Mouse (Mus musculus) cerebellum, adult 2 months (tissue): ENCODE results near the gene Urad. TPM values are rescaled to one million over a fixed set of nuclear protein-coding genes. Genes with fewer than 3 reads are reported as not detected.

Experiments
- DNase-seq, 2 experiments: peaks; one replicate each; pipeline ENCODE4 v3.0.0; 2021
- H3K27ac ChIP-seq: fragments of 200-500 bp; 2 replicates; pipeline ENCODE4 v1.5.1; 2012; ENCODE audit warnings: low read length, control low read depth, inconsistent platforms; ENCODE audit not compliant: insufficient read depth
- H3K27me3 ChIP-seq: fragments of 200-500 bp; 2 replicates; pipeline ENCODE4 v1.6.1; 2012; ENCODE audit warnings: inconsistent platforms, mild to moderate bottlenecking, low read length, moderate library complexity; ENCODE audit not compliant: control insufficient read depth, insufficient read depth
- H3K4me1 ChIP-seq: fragments of 200-500 bp; 2 replicates; pipeline ENCODE4 v1.6.1; 2011; ENCODE audit warnings: low read length; ENCODE audit not compliant: control insufficient read depth, insufficient read depth
- H3K4me3 ChIP-seq: fragments of 200-500 bp; replicated peaks from 2 replicates; pipeline ENCODE3; 2011; ENCODE audit warnings: mild to moderate bottlenecking, low read depth, low read length, control low read depth; ENCODE audit not compliant: insufficient read depth
- CTCF ChIP-seq: fragments of 200-500 bp; IDR thresholded peaks from 2 replicates; pipeline ENCODE4 v1.5.1; 2011; ENCODE audit warnings: low read depth, mild to moderate bottlenecking, control low read depth, low read length, moderate library complexity, borderline replicate concordance; ENCODE audit not compliant: insufficient read depth
- POLR2A ChIP-seq: fragments of 200-500 bp; IDR thresholded peaks from 2 replicates; pipeline ENCODE4 v1.6.1; 2011; ENCODE audit warnings: low read length, control low read depth, borderline replicate concordance; ENCODE audit not compliant: insufficient read depth
- WGBS: fragments of 180-500 bp; shearing (Covaris S2); methylation state at CpG from one replicate; pipeline ENCODE4 v1.1.7; 2018; 5-methylcytosine and 5-hydroxymethylcytosine counted together
- polyA plus RNA-seq: library from polyadenylated mRNA; depleted of rRNA; stranded (reverse); fragments of >200 nt; gene quantifications from 2 replicates; pipeline ENCODE4 v1.2.3, GENCODE M21; 2012; rRNA removed

Gene Urad
- not detected in 2 replicates for polyA plus RNA-seq

GRCm38 (mm10) chr5:147322183-147322582 lies at the start of gene Urad:
Gene Urad, minus strand, starts transcription at chr5:147322440.
- 63% methylated on average over 8 of the region's 8 CpGs for WGBS
- TF ChIP-seq CTCF (no peak), POLR2A (no peak)
- Histone ChIP-seq H3K27me3 (no peaks in the 10 kb centered on the region), H3K27ac (no peak within 1 kb of the TSS), H3K4me3 (no peak within 1 kb of the TSS), H3K4me1 (no peaks in the 10 kb centered on the region)
- no peak for DNase-seq

- TF ChIP-seq CTCF = no peak
- no peak for TF ChIP-seq POLR2A
Observed at GRCm38 (mm10) chr5:147370276-147370675, 48.0 kb upstream of the Urad start.

GRCm38 (mm10) chr5:147368221-147368620 lies 46.0 kb upstream of the Urad start:
- no peak overlapping the region for H3K27ac ChIP-seq
- TF ChIP-seq POLR2A = no peak
- TF ChIP-seq CTCF = no peak
- DNase-seq = no peak
- WGBS = 59% methylated on average over 6 of the region's 6 CpGs
- no peaks in the 10 kb centered on the region for H3K4me1 ChIP-seq
- no peak overlapping the region for H3K4me3 ChIP-seq
- H3K27me3 ChIP-seq = no peaks in the 10 kb centered on the region

More at GRCm38 (mm10) chr5:147370276-147370675, 48.0 kb upstream of the Urad start:
- WGBS = 57% methylated on average over 8 of the region's 8 CpGs
- no peak overlapping the region for H3K27ac ChIP-seq
- no peak for DNase-seq
- H3K4me3 ChIP-seq = no peak overlapping the region
- H3K4me1 ChIP-seq = no peaks in the 10 kb centered on the region
- no peaks in the 10 kb centered on the region for H3K27me3 ChIP-seq

GRCm38 (mm10) chr5:147365995-147366765 lies 43.9 kb upstream of the Urad start:
- Histone ChIP-seq H3K27me3 (no peaks in the 10 kb centered on the region), H3K4me3 (no peak overlapping the region), H3K4me1 (no peaks in the 10 kb centered on the region), H3K27ac (no peak overlapping the region)
- no peak for DNase-seq
- WGBS = 76% methylated on average over 16 of the region's 16 CpGs
- TF ChIP-seq CTCF (no peak), POLR2A (no peak)

GRCm38 (mm10) chr5:147363054-147363453 lies 40.8 kb upstream of the Urad start:
- Histone ChIP-seq H3K27ac (no peak overlapping the region), H3K4me3 (no peak overlapping the region), H3K4me1 (no peaks in the 10 kb centered on the region), H3K27me3 (no peaks in the 10 kb centered on the region)
- no peak for TF ChIP-seq POLR2A
- 78% methylated on average over 12 of the region's 12 CpGs for WGBS
- DNase-seq = no peak

- TF ChIP-seq CTCF (no peak), POLR2A (no peak)
- Histone ChIP-seq H3K4me1 (no peaks in the 10 kb centered on the region), H3K27me3 (no peaks in the 10 kb centered on the region), H3K4me3 (no peak overlapping the region), H3K27ac (no peak overlapping the region)
- 88% methylated on average over 11 of the region's 11 CpGs for WGBS
- DNase-seq = no peak
Observed at GRCm38 (mm10) chr5:147358481-147358880, 36.2 kb upstream of the Urad start.

GRCm38 (mm10) chr5:147357536-147357935 lies 35.3 kb upstream of the Urad start:
- TF ChIP-seq CTCF = peak; percentile 59
- TF ChIP-seq POLR2A = no peak
- Histone ChIP-seq H3K27ac (no peak overlapping the region), H3K4me1 (no peaks in the 10 kb centered on the region), H3K27me3 (no peaks in the 10 kb centered on the region), H3K4me3 (no peak overlapping the region)
- peak in 1 of 2 experiments; percentile 15 for DNase-seq
- 43% methylated on average over 3 of the region's 3 CpGs for WGBS

- Histone ChIP-seq H3K27ac (no peak overlapping the region), H3K4me1 (no peaks in the 10 kb centered on the region), H3K4me3 (no peak overlapping the region), H3K27me3 (no peaks in the 10 kb centered on the region)
- no peak for DNase-seq
- TF ChIP-seq CTCF (no peak), POLR2A (no peak)
- 92% methylated on average over 13 of the region's 13 CpGs for WGBS
Observed at GRCm38 (mm10) chr5:147356260-147357055, 34.2 kb upstream of the Urad start.
